Mouse (Mus musculus) bone marrow, adult 2 months (tissue): ENCODE data around the gene Ssh2.

ENCODE experiments used
- CTCF ChIP-seq: fragments of 200-500 bp; IDR thresholded peaks from 2 replicates; pipeline ENCODE4 v1.5.1; 2011; ENCODE audit warnings: low read length, control low read depth; ENCODE audit not compliant: control insufficient read depth, insufficient read depth
- POLR2A ChIP-seq: fragments of 200-500 bp; IDR thresholded peaks from 2 replicates; pipeline ENCODE4 v1.6.1; 2011; ENCODE audit warnings: low read depth, mild to moderate bottlenecking, control low read depth, low read length, borderline replicate concordance; ENCODE audit not compliant: control insufficient read depth

DNA sequence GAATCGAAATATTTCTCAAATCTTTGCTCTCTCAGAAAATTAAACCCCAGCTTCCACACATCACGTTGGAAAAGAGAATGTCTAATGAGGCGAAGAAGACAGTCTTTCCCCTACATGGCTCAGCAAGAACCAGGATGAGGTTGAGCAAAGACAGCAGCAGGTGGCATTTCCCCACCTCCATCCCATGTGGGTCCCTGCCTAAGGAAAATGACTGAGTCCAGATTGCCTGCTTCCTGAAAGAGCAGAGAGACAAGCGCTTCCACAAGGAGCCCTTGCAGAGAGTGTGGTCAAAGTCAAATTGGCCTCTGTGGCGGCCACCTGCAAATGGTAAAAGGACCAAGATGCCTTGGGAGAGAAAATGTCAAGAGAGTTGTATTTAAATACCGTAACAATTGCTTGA is 274.4 kb downstream of the Ssh2 start:
- TF ChIP-seq POLR2A = no peak
- no peak for TF ChIP-seq CTCF
